In genomic region chr3:61364978-61365778, GRCm38 (mm10) we compare ENCODE assay signal across 8 mouse cellular contexts. TPM values are rescaled to one million over a fixed set of nuclear protein-coding genes. Genes with fewer than 3 reads are reported as not detected.
A peak's percentile ranks its signal among the peaks of the same experiment; 100 is the strongest.
DNase-seq lines count a peak whose midpoint lies in the region; ATAC-seq lines count a peak whose summit lies in the region.

No protein-coding gene starts in this region.

- DNase-seq in MEL-GATA-1-ER (ENCODE audit: extremely low read depth, low read depth): peak; percentile 30
- peak; percentile 51 for DNase-seq in cerebellum, adult 9-10 months
- DNase-seq in frontal cortex, postnatal 10 days (ENCODE audit: low spot score in 2 of 2): peak; percentile 25 to 50
- DNase-seq in left cerebral cortex, adult 11 months (ENCODE audit: low spot score): peak; percentile 33
- DNase-seq in lung, postnatal 36 days: peak; percentile 34
- peak; percentile 62 for DNase-seq in retina, embryonic 14.5 days (ENCODE audit: low spot score)
- DNase-seq in thymus, postnatal 4 days: peak; percentile 67

- H3K4me3 ChIP-seq in hindbrain, embryonic 12.5 days: peak overlapping the region; percentile 91

- no peaks in the 10 kb centered on the region for H3K36me3 ChIP-seq in hindbrain, embryonic 12.5 days

- under 1% methylated on average over 68 of the region's 68 CpGs for WGBS in hindbrain, embryonic 12.5 days

- H3K9ac ChIP-seq in hindbrain, embryonic 12.5 days: peak overlapping the region; percentile 89

- H3K4me1 ChIP-seq in hindbrain, embryonic 12.5 days: peaks cover 26% of the 10 kb centered on the region

- peak; percentile 14 for ATAC-seq in hindbrain, embryonic 12.5 days (ENCODE audit: low FRiP score)

- H3K9me3 ChIP-seq in hindbrain, embryonic 12.5 days (replicated peaks): no peaks in the 10 kb centered on the region

- peak overlapping the region; percentile 91 for H3K27ac ChIP-seq in hindbrain, embryonic 12.5 days

- no peaks in the 10 kb centered on the region for H3K27me3 ChIP-seq in hindbrain, embryonic 12.5 days

- H3K4me2 ChIP-seq in hindbrain, embryonic 12.5 days (replicated peaks): peak overlapping the region; percentile 90

RNA-seq across cellular contexts. Expression of gene B430305J03Rik, which starts 0.6 kb away (rescaled TPM):
- not detected in 2 replicates for polyA plus RNA-seq in hindbrain, embryonic 12.5 days (2016; fragmentation: Nextera tagmentation; extraction: Ambion mirVana)

RNA-seq across cellular contexts. Expression of gene Rap2b, which starts 3.7 kb away (rescaled TPM):
- 15.4 and 17.8 TPM in 2 replicates for polyA plus RNA-seq in hindbrain, embryonic 12.5 days (2016; fragmentation: Nextera tagmentation; extraction: Ambion mirVana)

Comparison
In these comparisons a context has a peak if more than half of its experiments do, and no peak if none do; other contexts are left out.
1. Peak in every context shown above with its lines: DNase-seq, ATAC-seq, H3K4me3 ChIP-seq and H3K27ac ChIP-seq.